Mouse (Mus musculus): ENCODE data around the gene 9530002B09Rik. TPM values are rescaled to one million over a fixed set of nuclear protein-coding genes. Genes with fewer than 3 reads are reported as not detected.

The 9530002B09Rik gene
- polyA plus RNA-seq (2012; ENCODE audit: low replicate concordance) = not detected in 2 replicates

DNA sequence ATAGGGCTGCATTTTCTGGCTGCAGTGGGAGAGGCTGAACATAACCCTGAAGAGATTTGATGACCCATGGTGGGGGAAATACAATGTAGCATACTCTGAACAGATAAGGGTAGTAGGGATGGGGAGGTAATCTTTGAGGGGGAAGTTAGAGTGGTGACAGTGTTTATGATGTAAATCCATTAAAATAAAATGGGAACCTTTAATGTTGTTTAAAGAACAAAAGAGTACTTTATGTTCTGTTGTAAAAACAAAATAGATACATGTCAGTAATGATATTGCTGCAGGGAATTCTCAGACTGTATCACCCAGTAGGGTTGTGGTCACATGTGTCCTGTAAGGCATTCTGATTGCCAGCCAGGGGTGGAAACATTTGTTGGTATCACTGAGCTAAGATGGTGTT, at the start of gene 9530002B09Rik:
TSS of gene 9530002B09Rik (plus strand) at position 301 of the 400 bp plus-strand sequence.

Other genes with a start within 250 kb of the 9530002B09Rik start
- gene Ppt1, start 147.0 kb downstream of the 9530002B09Rik start, polyA plus RNA-seq (2012; ENCODE audit: low replicate concordance) = 20.1 and 25.9 TPM in 2 replicates
- 91.7 and 93.0 TPM in 2 replicates for gene Cap1, start 196.8 kb downstream of the 9530002B09Rik start, polyA plus RNA-seq (2012; ENCODE audit: low replicate concordance)

Data from hematopoietic multipotent progenitor cell, adult 10-12 weeks (in vitro differentiated cells).